Mouse (Mus musculus) C2C12 (cell line): ENCODE measurements around the gene Sec14l1.

Experiments used
- CEBPB ChIP-seq: IDR thresholded peaks from one replicate; pipeline ENCODE4 v1.6.1; 2011; ENCODE audit warnings: low read depth, mild to moderate bottlenecking, control low read depth, moderate library complexity
- CTCF ChIP-seq: IDR thresholded peaks from one replicate; pipeline ENCODE4 v1.5.1; 2011; ENCODE audit not compliant: control insufficient read depth, insufficient read depth, insufficient read length
- MYOD1 ChIP-seq: IDR thresholded peaks from one replicate; pipeline ENCODE4 v1.6.1; 2011; ENCODE audit warnings: low read depth; ENCODE audit not compliant: control insufficient read depth, insufficient read length

GRCm38 (mm10) chr11:117123418-117124085, 8.6 kb downstream of the Sec14l1 start:
- TF ChIP-seq CTCF (no peak), MYOD1 (no peak), CEBPB (no peak)
